Mouse (Mus musculus) liver, embryonic 16.5 days (tissue): ENCODE data around the gene BC003965. TPM values are rescaled to one million over a fixed set of nuclear protein-coding genes. Genes with fewer than 3 reads are reported as not detected.
"Not testable (repeated sequence)": the region's sequence is repeated elsewhere in the genome, so short reads cannot be mapped to it uniquely, and the experiment has no call there.

ENCODE experiments used
- ATAC-seq: fragments of 200-750 bp; cut with Nextera tagmentation; 2 replicates; pipeline ENCODE4 v1.8.0; 2017; ENCODE audit warnings: low read depth, mild to moderate bottlenecking, moderate number of reproducible peaks, moderate library complexity
- H3K27ac ChIP-seq: fragments of 300-500 bp; sonication (generic); 2 replicates; pipeline ENCODE4 v1.5.1; 2014; ENCODE audit warnings: mild to moderate bottlenecking, low read length
- H3K27me3 ChIP-seq: fragments of 300-500 bp; sonication (generic); 2 replicates; pipeline ENCODE4 v1.6.1; 2014; ENCODE audit warnings: low read depth, low read length, mixed read lengths; ENCODE audit not compliant: control insufficient read depth, insufficient read depth
- H3K36me3 ChIP-seq: fragments of 300-500 bp; sonication (generic); 2 replicates; pipeline ENCODE4 v1.6.1; 2014; ENCODE audit warnings: mild to moderate bottlenecking; ENCODE audit not compliant: control insufficient read depth, insufficient read depth
- H3K4me1 ChIP-seq: fragments of 300-500 bp; sonication (generic); 2 replicates; pipeline ENCODE4 v1.6.1; 2014; ENCODE audit warnings: low read depth, low read length, mixed read lengths; ENCODE audit not compliant: control insufficient read depth
- H3K4me2 ChIP-seq: fragments of 300-500 bp; sonication (generic); 2 replicates; pipeline ENCODE4 v1.6.1; 2014; ENCODE audit warnings: low read depth, low read length, mixed read lengths
- H3K4me3 ChIP-seq: fragments of 300-500 bp; sonication (generic); 2 replicates; pipeline ENCODE4 v1.5.1; 2014; ENCODE audit warnings: low read depth, mild to moderate bottlenecking, low read length
- H3K9ac ChIP-seq: fragments of 300-500 bp; sonication (generic); 2 replicates; pipeline ENCODE4 v1.6.1; 2014; ENCODE audit warnings: low read depth, low read length
- H3K9me3 ChIP-seq: fragments of 300-500 bp; sonication (generic); replicated peaks from 2 replicates; pipeline ENCODE4 v1.6.1; 2016; ENCODE audit warnings: low read length; ENCODE audit not compliant: control insufficient read depth
- WGBS: fragments of 180-500 bp; shearing (Covaris S2); extraction: QIAGEN DNeasy Blood & Tissue Kit; methylation state at CpG from one replicate; pipeline ENCODE4 v1.1.7; 2014; ENCODE audit not compliant: insufficient replicate concordance; 5-methylcytosine and 5-hydroxymethylcytosine counted together
- polyA plus RNA-seq: library from polyadenylated mRNA; unstranded; fragments of >200 nt; fragmentation: Nextera tagmentation; extraction: Ambion mirVana; gene quantifications from 2 replicates; pipeline ENCODE4 v1.2.1, GENCODE M21; 2015

The BC003965 gene
- polyA plus RNA-seq, 1 experiment from 2014 or later = 14.2 TPM

DNA sequence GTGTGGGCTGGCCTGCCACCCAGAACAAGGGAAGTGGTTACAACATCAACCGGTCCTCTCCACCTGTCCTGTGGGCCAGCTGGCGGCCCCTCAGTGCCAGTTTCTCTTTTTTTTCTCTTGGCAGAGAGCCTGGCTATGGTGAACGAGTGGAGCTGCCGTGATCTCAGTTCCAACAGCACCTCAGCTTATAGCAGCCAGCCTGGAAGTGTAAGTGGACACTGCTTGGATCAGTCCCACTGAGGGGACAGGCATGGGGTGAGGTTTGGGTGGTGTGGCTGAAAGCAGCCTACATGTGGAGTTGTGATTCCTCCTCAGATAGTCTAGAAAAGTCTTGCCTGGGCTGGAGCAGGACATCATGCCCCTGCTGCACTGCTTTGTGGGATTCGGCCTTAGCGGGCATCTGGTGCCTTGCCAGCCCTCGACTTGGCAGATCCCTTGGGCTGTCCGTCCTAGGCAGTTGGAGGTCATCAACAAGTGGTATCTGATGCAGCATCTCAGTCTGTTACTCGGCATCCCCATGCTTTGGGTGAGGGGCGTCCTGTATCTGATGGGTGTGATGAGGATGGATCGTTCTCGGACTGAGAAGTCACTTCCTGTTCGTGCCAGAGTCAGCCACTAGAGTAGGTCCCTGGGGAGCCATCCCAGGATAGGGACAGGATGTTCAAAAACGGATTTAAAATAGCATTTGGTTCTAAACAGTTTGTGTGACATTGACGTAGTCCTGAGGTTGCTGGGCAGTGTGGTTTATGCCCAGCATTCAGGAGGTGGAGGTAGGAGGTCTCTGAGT is 26.5 kb downstream of the BC003965 start:
- Histone ChIP-seq H3K9me3 (no peaks in the 10 kb centered on the region), H3K4me3 (no peak overlapping the region), H3K36me3 (peaks cover 5% of the 10 kb centered on the region; the same call in 1 of the 2 replicates), H3K9ac (no peak overlapping the region), H3K4me1 (no peaks in the 10 kb centered on the region), H3K4me2 (no peak overlapping the region), H3K27ac (no peak overlapping the region), H3K27me3 (no peaks in the 10 kb centered on the region)
- ATAC-seq = no peak
- WGBS = 70% methylated on average over 15 of the region's 15 CpGs

DNA sequence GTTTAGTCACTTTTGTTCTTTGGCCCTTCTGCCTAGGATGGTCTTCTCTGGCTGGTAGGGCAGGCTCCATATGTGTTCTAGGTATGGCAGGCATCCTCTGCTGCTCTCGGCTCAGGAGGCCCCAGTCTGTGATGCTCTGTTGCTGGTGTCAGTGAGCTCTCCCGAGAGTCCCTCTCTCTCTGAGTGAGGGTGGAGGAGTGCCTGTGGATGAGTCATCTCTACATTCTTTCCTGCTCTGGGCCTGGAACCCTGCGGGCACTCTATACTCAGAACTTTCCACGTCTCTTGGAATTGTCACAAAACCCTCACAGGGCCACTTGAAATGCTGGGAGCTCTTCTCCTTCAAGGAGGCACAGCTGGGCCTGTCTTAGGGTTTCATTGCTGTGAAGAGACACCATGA is 27.4 kb downstream of the BC003965 start:
- no peak for ATAC-seq
- Histone ChIP-seq H3K36me3 (peaks cover 5% of the 10 kb centered on the region; the same call in 1 of the 2 replicates), H3K4me3 (no peak overlapping the region), H3K4me2 (no peak overlapping the region), H3K9ac (no peak overlapping the region), H3K4me1 (no peaks in the 10 kb centered on the region), H3K9me3 (no peaks in the 10 kb centered on the region), H3K27ac (no peak overlapping the region), H3K27me3 (no peaks in the 10 kb centered on the region)
- WGBS = 79% methylated on average over 4 of the region's 4 CpGs

DNA sequence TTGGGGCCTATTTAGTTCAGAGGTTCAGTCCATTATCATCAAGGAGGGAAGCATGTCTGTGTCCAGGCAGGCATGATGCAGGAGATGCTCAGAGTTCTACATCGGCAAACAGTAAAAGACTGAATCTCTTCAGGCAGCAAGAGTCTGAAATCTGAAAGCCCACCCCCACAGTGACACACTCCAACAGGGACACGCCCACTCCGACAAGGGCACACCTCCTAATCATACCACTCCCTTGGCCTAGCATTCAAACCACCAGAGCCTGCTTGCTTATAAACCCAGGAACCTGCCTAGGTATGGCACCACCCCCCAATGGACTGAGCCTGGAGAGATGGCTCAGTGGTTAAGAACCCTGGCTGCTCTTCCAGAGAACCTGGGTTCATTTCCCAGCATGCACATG is 31.1 kb downstream of the BC003965 start:
- 65% methylated on average over 3 of the region's 3 CpGs for WGBS
- no peak overlapping the region for H3K9ac ChIP-seq
- H3K4me1 ChIP-seq = no peaks in the 10 kb centered on the region; the same call in 1 of the 2 replicates
- H3K27me3 ChIP-seq = no peaks in the 10 kb centered on the region
- H3K27ac ChIP-seq = no peak overlapping the region
- H3K4me3 ChIP-seq = no peak overlapping the region
- H3K9me3 ChIP-seq = no peaks in the 10 kb centered on the region
- ATAC-seq = no peak
- H3K4me2 ChIP-seq = no peak overlapping the region
- H3K36me3 ChIP-seq = peaks cover 3% of the 10 kb centered on the region; the same call in 1 of the 2 replicates

DNA sequence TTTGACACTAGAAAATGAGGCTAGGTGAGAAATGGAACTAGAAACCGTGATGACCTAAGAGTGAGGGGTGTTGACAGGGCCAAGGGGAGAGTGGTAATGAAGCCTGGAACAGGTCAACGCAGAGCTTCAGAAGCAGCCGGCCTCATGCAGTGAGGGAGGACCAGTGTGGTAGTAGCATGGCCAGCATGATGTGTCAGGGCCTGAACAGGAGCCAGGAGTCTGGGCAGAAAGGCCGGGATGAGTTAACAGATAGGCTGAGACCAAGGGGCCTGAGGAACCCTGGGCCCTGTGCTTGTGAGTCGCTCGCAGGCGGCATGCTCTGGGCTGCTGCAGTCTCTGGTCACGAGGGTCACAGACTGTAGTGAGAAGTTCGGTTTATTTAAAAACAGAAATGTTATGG is 34.6 kb downstream of the BC003965 start:
- H3K27me3 ChIP-seq = no peaks in the 10 kb centered on the region
- no peaks in the 10 kb centered on the region for H3K36me3 ChIP-seq
- H3K9ac ChIP-seq = no peak overlapping the region
- no peaks in the 10 kb centered on the region for H3K9me3 ChIP-seq
- WGBS = 86% methylated on average over 9 of the region's 9 CpGs
- no peak for ATAC-seq
- H3K4me2 ChIP-seq = no peak overlapping the region
- H3K27ac ChIP-seq = no peak overlapping the region
- H3K4me1 ChIP-seq = peaks cover 24% of the 10 kb centered on the region
- no peak overlapping the region for H3K4me3 ChIP-seq

DNA sequence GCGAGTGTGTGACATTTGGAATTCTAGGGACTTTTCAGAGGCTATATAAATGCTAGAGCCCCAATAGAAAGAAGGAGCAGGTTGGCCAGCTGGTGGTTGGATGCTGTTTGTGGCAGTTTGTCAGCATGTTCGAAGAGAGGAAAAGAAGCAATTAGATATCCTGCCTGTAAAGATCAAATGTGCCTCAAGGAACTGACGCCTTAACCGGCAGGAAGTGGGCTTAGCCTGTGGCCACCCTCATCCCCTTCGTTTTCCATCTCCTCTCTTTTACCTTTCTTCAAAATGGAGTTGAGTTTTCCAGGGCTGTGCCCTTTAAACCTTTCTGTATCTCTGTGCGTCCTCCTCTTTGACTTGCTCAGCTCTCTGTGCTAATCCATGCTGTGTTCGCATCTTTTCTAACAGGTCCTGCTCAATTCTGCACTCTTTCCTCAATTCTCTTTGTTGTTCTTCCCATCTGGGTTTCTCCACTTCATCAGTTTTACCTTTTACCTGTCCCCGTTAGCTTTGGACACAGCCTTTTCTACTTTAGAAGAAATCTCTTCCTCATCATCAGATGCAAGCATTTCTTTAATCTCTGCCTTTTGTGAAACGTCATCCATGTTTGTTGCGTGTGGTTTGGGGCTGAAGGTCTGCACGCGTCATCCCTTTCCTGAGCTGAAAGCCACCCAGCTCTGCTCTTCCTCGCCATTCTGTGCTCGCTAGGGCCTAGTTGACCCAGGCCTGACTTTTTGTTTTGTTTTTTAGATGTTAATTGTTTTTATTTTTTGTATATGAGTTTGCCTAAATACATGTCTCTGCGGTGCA is 35.3 kb downstream of the BC003965 start:
- Histone ChIP-seq H3K9ac (no peak overlapping the region), H3K4me3 (no peak overlapping the region), H3K4me2 (no peak overlapping the region), H3K27me3 (no peaks in the 10 kb centered on the region), H3K27ac (no peak overlapping the region), H3K4me1 (peaks cover 31% of the 10 kb centered on the region), H3K36me3 (no peaks in the 10 kb centered on the region), H3K9me3 (no peaks in the 10 kb centered on the region)
- WGBS = 76% methylated on average over 15 of the region's 15 CpGs
- ATAC-seq = no peak

DNA sequence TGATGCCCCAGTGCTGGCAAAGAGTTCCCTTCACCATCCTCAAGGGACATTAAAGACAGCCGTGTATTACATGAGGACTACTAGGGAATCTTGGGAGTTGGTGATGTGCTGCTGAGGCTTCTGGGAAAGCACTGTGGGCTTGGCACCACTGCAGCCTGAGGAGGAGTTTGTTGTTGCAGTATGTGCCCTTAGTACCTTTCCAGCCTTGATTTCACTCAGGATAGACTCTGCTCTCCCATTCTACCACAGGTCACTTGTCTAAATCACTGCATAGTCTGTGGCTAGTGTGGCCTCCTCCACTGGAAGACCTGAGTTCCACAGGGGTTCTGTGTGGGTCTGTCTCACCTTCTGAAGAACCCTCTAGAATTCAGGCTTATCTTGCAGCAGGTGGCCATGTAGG is 36.4 kb downstream of the BC003965 start:
- Histone ChIP-seq H3K4me3 (no peak overlapping the region), H3K9me3 (no peaks in the 10 kb centered on the region), H3K9ac (no peak overlapping the region), H3K4me2 (no peak overlapping the region), H3K27me3 (no peaks in the 10 kb centered on the region), H3K36me3 (no peaks in the 10 kb centered on the region), H3K4me1 (peaks cover 42% of the 10 kb centered on the region), H3K27ac (no peak overlapping the region)
- no peak for ATAC-seq
- 80% methylated on average over 1 of the region's 1 CpGs for WGBS

DNA sequence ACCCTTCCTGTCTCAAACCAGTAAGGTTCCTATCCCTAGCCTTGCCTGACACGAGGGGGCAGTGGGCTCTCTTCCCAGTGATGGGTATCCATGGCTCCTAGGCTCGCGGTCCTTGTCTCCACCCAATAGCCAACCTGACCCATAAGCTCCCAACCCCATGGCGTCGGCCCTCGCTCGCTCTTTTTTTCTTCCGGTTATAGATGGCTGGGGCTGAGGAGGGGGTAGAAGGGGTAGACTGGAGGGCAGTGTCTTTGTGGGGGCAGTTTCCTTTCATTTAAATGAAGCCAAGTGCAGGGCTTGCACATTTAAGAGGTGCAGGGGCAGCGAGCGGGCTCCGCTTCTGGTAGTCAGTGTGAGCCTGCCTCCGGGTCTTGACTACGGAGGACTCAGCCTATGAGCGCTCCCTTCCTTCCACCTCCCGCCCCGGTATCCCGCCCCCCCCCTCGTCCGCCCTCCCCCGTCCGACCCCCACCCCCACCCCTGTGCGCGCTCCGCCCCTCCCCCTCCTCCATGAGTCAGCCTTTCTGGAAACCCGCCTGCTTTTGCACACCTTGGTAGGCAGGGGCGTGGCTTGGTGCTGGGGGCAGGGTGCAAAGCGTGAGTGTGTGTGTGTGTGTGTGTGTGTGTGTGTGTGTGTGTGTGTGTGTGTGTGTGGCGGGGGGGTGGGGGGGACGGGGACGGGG is 37.6 kb downstream of the BC003965 start:
- WGBS = under 1% methylated on average over 17 of the region's 30 CpGs
- H3K4me3 ChIP-seq = peak overlapping the region; percentile 78
- peak; percentile 78 for ATAC-seq
- peak overlapping the region; percentile 84 for H3K27ac ChIP-seq
- peak overlapping the region; percentile 79 for H3K4me2 ChIP-seq
- H3K27me3 ChIP-seq = no peaks in the 10 kb centered on the region
- peaks cover 54% of the 10 kb centered on the region for H3K4me1 ChIP-seq
- H3K36me3 ChIP-seq = no peaks in the 10 kb centered on the region
- no peaks in the 10 kb centered on the region for H3K9me3 ChIP-seq
- peak overlapping the region; percentile 73 for H3K9ac ChIP-seq

DNA sequence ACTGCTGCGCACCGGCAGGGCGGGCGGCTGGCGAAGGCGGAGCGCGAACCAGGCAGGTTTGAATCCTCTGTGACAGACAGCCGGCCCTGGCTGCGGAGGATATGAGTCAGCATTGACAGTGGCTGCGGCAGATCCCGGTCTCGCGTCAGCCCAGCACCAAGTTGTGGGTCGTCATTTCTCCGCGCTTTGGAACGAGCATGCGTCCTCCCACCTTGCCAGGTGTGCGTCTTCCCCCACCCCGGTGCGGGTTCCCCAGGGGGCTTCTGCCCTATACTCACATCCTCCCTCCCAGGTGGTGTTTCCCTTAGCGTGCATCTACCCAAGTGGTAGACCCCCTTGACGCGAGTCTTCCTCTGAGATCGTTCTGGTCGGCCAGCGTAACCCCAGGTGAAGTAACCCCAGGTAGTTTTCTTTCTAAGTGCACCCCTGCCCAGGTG is 38.2 kb downstream of the BC003965 start:
- not testable (repeated sequence) for H3K27me3 ChIP-seq, H3K36me3 ChIP-seq, H3K9me3 ChIP-seq
- Histone ChIP-seq H3K27ac (peak overlapping the region; percentile 85), H3K4me1 (peaks cover 59% of the 10 kb centered on the region), H3K9ac (peak overlapping the region; percentile 81), H3K4me2 (peak overlapping the region; percentile 79), H3K4me3 (peak overlapping the region; percentile 78)
- peak; percentile 71 for ATAC-seq
- 4% methylated on average over 14 of the region's 28 CpGs for WGBS
